Mouse (Mus musculus) ES-E14 (cell line): ENCODE measurements around the gene Inpp5k.

Experiments used
- HCFC1 ChIP-seq: IDR thresholded peaks from 2 replicates; pipeline ENCODE4 v1.6.1; 2012; ENCODE audit warnings: low read length, inconsistent platforms, borderline replicate concordance; ENCODE audit not compliant: insufficient read depth
- MAFK ChIP-seq: IDR thresholded peaks from 2 replicates; pipeline ENCODE4 v1.6.1; 2014; ENCODE audit warnings: mild to moderate bottlenecking, low read depth, low read length, inconsistent platforms; ENCODE audit not compliant: insufficient read depth
- ZNF384 ChIP-seq: IDR thresholded peaks from 2 replicates; pipeline ENCODE4 v1.6.1; 2012; ENCODE audit warnings: low read depth, low read length, inconsistent platforms

DNA sequence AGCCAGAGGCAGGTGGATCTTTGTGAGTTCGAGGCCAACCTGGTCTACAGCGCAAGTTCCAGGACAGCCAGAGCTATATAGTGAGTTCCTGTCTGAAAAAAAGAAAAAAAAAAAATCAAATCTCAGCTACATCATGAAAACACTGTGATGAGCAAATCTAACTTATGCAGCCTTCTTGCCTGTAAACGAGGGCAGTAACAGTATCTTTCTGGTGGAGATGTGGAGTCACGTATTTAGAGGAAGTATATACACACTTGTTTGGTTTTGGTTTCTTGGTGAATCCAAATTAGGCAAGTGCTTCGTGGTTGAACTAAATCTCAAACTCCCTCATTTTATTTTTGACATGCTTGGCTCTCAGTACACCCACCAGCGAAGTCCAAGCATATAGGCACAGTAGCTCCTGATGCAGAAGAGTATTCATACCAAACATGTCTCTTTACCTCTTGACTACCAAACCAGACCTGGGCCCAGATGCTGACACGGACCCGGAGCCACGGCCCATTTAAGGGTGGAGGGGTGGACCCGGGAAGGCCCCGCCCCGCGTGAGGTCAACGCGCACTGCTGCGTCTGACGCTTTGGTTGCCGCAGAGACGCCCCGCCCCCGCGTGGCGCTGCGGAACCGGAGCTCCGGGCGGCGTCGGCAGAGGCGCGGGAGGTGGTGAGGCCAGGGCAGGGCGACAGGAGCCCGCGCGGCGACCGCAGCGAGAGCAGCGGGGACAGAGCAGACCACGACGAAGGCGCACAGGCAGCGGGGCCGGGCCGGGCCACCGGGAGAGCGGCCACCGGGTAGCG is 43.1 kb upstream of the Inpp5k start, which contains the start of gene Pitpna:
- TF ChIP-seq MAFK (no peak), ZNF384 (no peak), HCFC1 (no peak)
